8 mouse cellular contexts compared by ENCODE assay signal in the genomic region with DNA sequence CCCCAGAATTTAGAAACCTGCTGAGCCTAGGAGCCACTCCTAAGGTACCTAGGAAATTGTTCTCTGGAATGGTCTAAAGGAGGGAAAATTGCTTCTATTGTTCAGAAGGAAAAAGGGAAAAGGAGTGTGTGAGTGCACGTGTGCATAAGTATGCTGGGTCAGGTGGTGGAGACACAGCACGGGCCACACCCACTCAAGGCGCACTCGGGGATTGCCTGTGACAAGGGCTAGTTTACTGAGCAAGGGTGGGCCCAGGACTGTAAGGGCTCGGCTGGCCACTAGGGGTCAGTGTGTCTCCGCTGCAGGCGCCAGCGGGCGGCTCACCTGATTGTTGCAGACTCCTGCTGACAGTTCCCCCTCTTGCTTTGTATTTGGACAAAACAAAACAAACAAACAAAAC. TPM values are rescaled to one million over a fixed set of nuclear protein-coding genes. Genes with fewer than 3 reads are reported as not detected.
A peak's percentile ranks its signal among the peaks of the same experiment; 100 is the strongest.
DNase-seq lines count a peak whose midpoint lies in the region; ATAC-seq and TF ChIP-seq lines count a peak whose summit lies in the region.

No protein-coding gene starts in this region.

- H3K4me3 ChIP-seq in E14TG2a.4 (replicated peaks; ENCODE audit: low read length) = no peak overlapping the region
- H3K4me3 ChIP-seq in forebrain, embryonic 12.5 days (replicated peaks) = no peak overlapping the region
- peak overlapping the region; percentile 48 for H3K4me3 ChIP-seq in heart, postnatal 0 days (ENCODE audit: low read depth, low read length)
- H3K4me3 ChIP-seq in liver, embryonic 14.5 days (ENCODE audit: insufficient read depth in 1 of 2, low read depth in 2 of 2, low read length in 2 of 2) = peak overlapping the region in 1 of 2 experiments; percentile 46; a peak in 2 of 4 replicates
- peak overlapping the region; percentile 37 for H3K4me3 ChIP-seq in stomach, embryonic 15.5 days (replicated peaks)

- no peak overlapping the region for H3K27ac ChIP-seq in forebrain, embryonic 12.5 days
- H3K27ac ChIP-seq in heart, postnatal 0 days (ENCODE audit: low read depth) = peak overlapping the region; percentile 37; the same call in 1 of the 2 replicates
- H3K27ac ChIP-seq in liver, embryonic 14.5 days = no peak overlapping the region
- no peak overlapping the region for H3K27ac ChIP-seq in stomach, embryonic 15.5 days

- no peaks in the 10 kb centered on the region for H3K9me3 ChIP-seq in E14TG2a.4 (ENCODE audit: low read length)
- H3K9me3 ChIP-seq in forebrain, embryonic 12.5 days = no peaks in the 10 kb centered on the region
- no peaks in the 10 kb centered on the region for H3K9me3 ChIP-seq in heart, postnatal 0 days (replicated peaks; ENCODE audit: control insufficient read depth, low read length)
- H3K9me3 ChIP-seq in liver, embryonic 14.5 days (ENCODE audit: control insufficient read depth, low read length) = no peaks in the 10 kb centered on the region
- H3K9me3 ChIP-seq in stomach, embryonic 15.5 days = no peaks in the 10 kb centered on the region

- H3K4me2 ChIP-seq in forebrain, embryonic 12.5 days = peak overlapping the region; percentile 33
- H3K4me2 ChIP-seq in heart, postnatal 0 days (ENCODE audit: low read depth, low read length) = peak overlapping the region; percentile 81
- peak overlapping the region; percentile 63 for H3K4me2 ChIP-seq in liver, embryonic 14.5 days (ENCODE audit: low read depth)
- peak overlapping the region; percentile 68 for H3K4me2 ChIP-seq in stomach, embryonic 15.5 days

- peaks cover 6% of the 10 kb centered on the region for H3K27me3 ChIP-seq in E14TG2a.4 (ENCODE audit: insufficient read depth, low read length)
- H3K27me3 ChIP-seq in forebrain, embryonic 12.5 days = no peaks in the 10 kb centered on the region
- no peaks in the 10 kb centered on the region for H3K27me3 ChIP-seq in heart, postnatal 0 days (ENCODE audit: control insufficient read depth, insufficient read depth, low read length)
- H3K27me3 ChIP-seq in liver, embryonic 14.5 days (ENCODE audit: control insufficient read depth, insufficient read depth, low read length) = no peaks in the 10 kb centered on the region
- no peaks in the 10 kb centered on the region for H3K27me3 ChIP-seq in stomach, embryonic 15.5 days (replicated peaks)

- no peaks in the 10 kb centered on the region for H3K36me3 ChIP-seq in E14TG2a.4 (ENCODE audit: insufficient read depth, low read length)
- no peaks in the 10 kb centered on the region for H3K36me3 ChIP-seq in forebrain, embryonic 12.5 days (replicated peaks)
- H3K36me3 ChIP-seq in heart, postnatal 0 days (replicated peaks; ENCODE audit: control insufficient read depth, insufficient read depth, low read length) = no peaks in the 10 kb centered on the region
- no peaks in the 10 kb centered on the region for H3K36me3 ChIP-seq in liver, embryonic 14.5 days (replicated peaks; ENCODE audit: control insufficient read depth, insufficient read depth, low read depth)
- H3K36me3 ChIP-seq in stomach, embryonic 15.5 days = no peaks in the 10 kb centered on the region

- TF ChIP-seq EP300 in heart, postnatal 0 days (IDR thresholded peaks at IDR 0.05; ENCODE audit: low read depth) = no peak
- no peak for TF ChIP-seq EP300 in liver, embryonic 14.5 days (IDR thresholded peaks at IDR 0.05; ENCODE audit: low read depth)

- TF ChIP-seq CTCF in E14TG2a.4 (conservative IDR thresholded peaks at IDR 0.05; ENCODE audit: low read length) = peak; percentile 82
- TF ChIP-seq CTCF in heart, postnatal 0 days (IDR thresholded peaks at IDR 0.05; ENCODE audit: low read depth) = peak; percentile 91
- peak; percentile 98 for TF ChIP-seq CTCF in liver, embryonic 14.5 days (IDR thresholded peaks at IDR 0.05; ENCODE audit: low read depth)

- 2% methylated on average over 9 of the region's 9 CpGs for WGBS in forebrain, embryonic 12.5 days
- under 1% methylated on average over 9 of the region's 9 CpGs for WGBS in heart, postnatal 0 days
- under 1% methylated on average over 9 of the region's 9 CpGs for WGBS in liver, embryonic 14.5 days (ENCODE audit: insufficient replicate concordance)
- 0% methylated on average over 9 of the region's 9 CpGs for whole genome bisulfite sequencing in stomach, embryonic 15.5 days

- peak; percentile 72 for DNase-seq in c-Kit-positive CD71-positive TER-119-positive erythroid progenitor cells, embryonic 14.5 days (ENCODE audit: low spot score)
- peak; percentile 80 for DNase-seq in heart, postnatal 0 days (ENCODE audit: low spot score)
- DNase-seq in kidney, postnatal 36 days = peak; percentile 85 to 92
- peak; percentile 52 to 56 (median 55) for DNase-seq in liver, embryonic 14.5 days (ENCODE audit: low read depth in 3 of 3, low spot score in 3 of 3)
- DNase-seq in neural tube, embryonic 10.5 days (ENCODE audit: extremely low spot score, low spot score) = peak; percentile 81

- no peak overlapping the region for H3K9ac ChIP-seq in forebrain, embryonic 12.5 days
- H3K9ac ChIP-seq in heart, postnatal 0 days (replicated peaks; ENCODE audit: low read depth, low read length) = 0 out of 2 replicates have a peak overlapping the region, but pooled peaks have one; percentile 53
- no peak overlapping the region for H3K9ac ChIP-seq in liver, embryonic 14.5 days (replicated peaks)
- H3K9ac ChIP-seq in stomach, embryonic 15.5 days = no peak overlapping the region

- peak; percentile 82 for ATAC-seq in forebrain, embryonic 12.5 days (ENCODE audit: low FRiP score)
- ATAC-seq in heart, postnatal 0 days (ENCODE audit: insufficient read depth, low read depth) = peak; percentile 86
- peak; percentile 83 for ATAC-seq in liver, embryonic 14.5 days (ENCODE audit: insufficient read depth)
- ATAC-seq in stomach, embryonic 15.5 days (ENCODE audit: insufficient read depth, low FRiP score, low read depth) = peak; percentile 81

- H3K4me1 ChIP-seq in E14TG2a.4 (replicated peaks; ENCODE audit: low read depth, low read length) = peaks cover 65% of the 10 kb centered on the region
- H3K4me1 ChIP-seq in forebrain, embryonic 12.5 days = no peaks in the 10 kb centered on the region
- no peaks in the 10 kb centered on the region; the same call in 1 of the 2 replicates for H3K4me1 ChIP-seq in heart, postnatal 0 days (ENCODE audit: control insufficient read depth, insufficient read depth)
- H3K4me1 ChIP-seq in liver, embryonic 14.5 days (replicated peaks; ENCODE audit: control insufficient read depth in 2 of 2, insufficient read depth in 2 of 2, low read length in 1 of 2) = peaks cover 0 to 4% of the 10 kb centered on the region in 2 experiments; a peak in 1 of 4 replicates
- no peaks in the 10 kb centered on the region for H3K4me1 ChIP-seq in stomach, embryonic 15.5 days

RNA-seq across cellular contexts. Expression of a gene that starts 26.8 kb away (rescaled TPM):
- not detected in 2 replicates for polyA plus RNA-seq in forebrain, embryonic 12.5 days (2016; fragmentation: Nextera tagmentation; extraction: Ambion mirVana)
- total RNA-seq in heart, postnatal 0 days (2014; rRNA removed; ENCODE audit: low replicate concordance) = not detected in 2 replicates
- not detected in 2 replicates for polyA plus RNA-seq in heart, postnatal 0 days (2015; fragmentation: Nextera tagmentation; extraction: Ambion mirVana)
- polyA plus RNA-seq in liver, embryonic 14.5 days (2012; rRNA removed) = not detected in 2 replicates
- polyA plus RNA-seq in liver, embryonic 14.5 days (2014; fragmentation: Nextera tagmentation; extraction: Ambion mirVana) = not detected in 2 replicates
- polyA plus RNA-seq in stomach, embryonic 15.5 days (2015; fragmentation: Nextera tagmentation; extraction: Ambion mirVana) = 1.7 and 2.1 TPM in 2 replicates

RNA-seq across cellular contexts. Expression of a gene that starts 33.8 kb away (rescaled TPM):
- 7.4 and 9.2 TPM in 2 replicates for polyA plus RNA-seq in forebrain, embryonic 12.5 days (2016; fragmentation: Nextera tagmentation; extraction: Ambion mirVana)
- 12.6 and 15.7 TPM in 2 replicates for total RNA-seq in heart, postnatal 0 days (2014; rRNA removed; ENCODE audit: low replicate concordance)
- polyA plus RNA-seq in heart, postnatal 0 days (2015; fragmentation: Nextera tagmentation; extraction: Ambion mirVana) = 4.7 and 5.3 TPM in 2 replicates
- 0.55 and 0.63 TPM in 2 replicates for polyA plus RNA-seq in liver, embryonic 14.5 days (2012; rRNA removed)
- polyA plus RNA-seq in liver, embryonic 14.5 days (2014; fragmentation: Nextera tagmentation; extraction: Ambion mirVana) = 0.37 and 0.39 TPM in 2 replicates
- polyA plus RNA-seq in stomach, embryonic 15.5 days (2015; fragmentation: Nextera tagmentation; extraction: Ambion mirVana) = 3.8 and 4.0 TPM in 2 replicates

Comparison
In these comparisons a context has a peak if more than half of its experiments do, and no peak if none do; other contexts are left out.
1. H3K4me3 ChIP-seq: peak in heart, postnatal 0 days (single experiment) and stomach, embryonic 15.5 days (single experiment); none in E14TG2a.4 (single experiment) and forebrain, embryonic 12.5 days (single experiment).
2. Peak in every context shown above with its lines, with median percentiles within 50 percentile points of each other: CTCF ChIP-seq, DNase-seq, ATAC-seq and H3K4me2 ChIP-seq.